Mouse (Mus musculus) thymus, postnatal 14 days (tissue): ENCODE results near the gene Scrn1.

Source experiments
- DNase-seq: peaks from one replicate; pipeline ENCODE4 v3.0.0; 2021

The Scrn1 gene

GRCm38 (mm10) chr6:54565012-54565411, 1.3 kb downstream of the Scrn1 start:
- no peak for DNase-seq

- DNase-seq = no peak
Measured at GRCm38 (mm10) chr6:54564506-54564991, 1.7 kb downstream of the Scrn1 start.

GRCm38 (mm10) chr6:54563561-54563960, 2.7 kb downstream of the Scrn1 start:
- no peak for DNase-seq

- DNase-seq = no peak
Measured at GRCm38 (mm10) chr6:54562018-54562809, 4.1 kb downstream of the Scrn1 start.

- DNase-seq = no peak
Measured at GRCm38 (mm10) chr6:54558466-54558865, 7.8 kb downstream of the Scrn1 start.

- no peak for DNase-seq
Measured at GRCm38 (mm10) chr6:54557671-54558070, 8.6 kb downstream of the Scrn1 start.

GRCm38 (mm10) chr6:54555816-54556215, 10.5 kb downstream of the Scrn1 start:
- DNase-seq = no peak

- DNase-seq = no peak
Measured at GRCm38 (mm10) chr6:54554341-54555110, 11.8 kb downstream of the Scrn1 start.

GRCm38 (mm10) chr6:54553632-54554031, 12.7 kb downstream of the Scrn1 start:
- no peak for DNase-seq

- no peak for DNase-seq
Measured at GRCm38 (mm10) chr6:54552721-54553413, 13.4 kb downstream of the Scrn1 start.

- DNase-seq = no peak
Measured at GRCm38 (mm10) chr6:54550801-54551323, 15.4 kb downstream of the Scrn1 start.

GRCm38 (mm10) chr6:54549311-54549710, 17.0 kb downstream of the Scrn1 start:
- no peak for DNase-seq

- no peak for DNase-seq
Measured at GRCm38 (mm10) chr6:54548314-54549019, 17.8 kb downstream of the Scrn1 start.

GRCm38 (mm10) chr6:54543646-54544045, 22.6 kb downstream of the Scrn1 start:
- DNase-seq = no peak

- DNase-seq = no peak
Measured at GRCm38 (mm10) chr6:54542836-54543235, 23.5 kb downstream of the Scrn1 start.

GRCm38 (mm10) chr6:54540252-54540887, 25.9 kb downstream of the Scrn1 start:
- no peak for DNase-seq

GRCm38 (mm10) chr6:54539396-54539795, 26.9 kb downstream of the Scrn1 start:
- DNase-seq = no peak

- DNase-seq = no peak
Measured at GRCm38 (mm10) chr6:54538773-54539173, 27.5 kb downstream of the Scrn1 start.

- DNase-seq = no peak
Measured at GRCm38 (mm10) chr6:54537053-54537452, 29.2 kb downstream of the Scrn1 start.

GRCm38 (mm10) chr6:54535485-54535884, 30.8 kb downstream of the Scrn1 start:
- DNase-seq = no peak

- DNase-seq = no peak
Measured at GRCm38 (mm10) chr6:54531048-54531481, 35.2 kb downstream of the Scrn1 start.

- DNase-seq = no peak
Measured at GRCm38 (mm10) chr6:54530182-54530581, 36.1 kb downstream of the Scrn1 start.
